Mouse (Mus musculus) ovary, adult 10 weeks (tissue): ENCODE measurements around the gene Lsm3. TPM values are rescaled to one million over a fixed set of nuclear protein-coding genes. Genes with fewer than 3 reads are reported as not detected.

Source experiments
- polyA plus RNA-seq: library from polyadenylated mRNA; stranded (reverse); fragments of 350-450 nt; fragmentation: Illumina TruSeq; extraction: RNeasy Lipid Tissue Mini Kit (QIAGEN cat#74804); gene quantifications from one replicate; pipeline ENCODE4 v1.2.3, GENCODE M21; 2014

Lsm3 gene
- polyA plus RNA-seq = 120 TPM

GRCm38 (mm10) chr6:91515545-91516449 lies at the start of gene Lsm3, which contains the start of gene Xpc:
Gene Lsm3 (plus strand): TSS chr6:91515928.
Gene Xpc (minus strand): TSS chr6:91515888.

GRCm38 (mm10) chr6:91472868-91473804 lies 42.6 kb upstream of the Lsm3 start, which contains the start of the genes Chchd4 and Tmem43:
Gene Chchd4 (minus strand): TSS chr6:91473546.
Gene Tmem43 (plus strand): TSS chr6:91473703.

Other genes starting within 250 kb of the Lsm3 start
- 0.17 TPM for gene Wnt7a, start 104.6 kb upstream of the Lsm3 start, polyA plus RNA-seq
- gene Chchd4, start 42.4 kb upstream of the Lsm3 start, polyA plus RNA-seq = 11.3 TPM
- gene Tmem43, start 42.2 kb upstream of the Lsm3 start, polyA plus RNA-seq = 20.4 TPM
- 5.4 TPM for gene Xpc, start within 50 bp of the Lsm3 start, polyA plus RNA-seq
- 67.2 TPM for gene Slc6a6, start 168.1 kb downstream of the Lsm3 start, polyA plus RNA-seq